In genomic region chr14:31946032-31946431, GRCm38 (mm10) we compare ENCODE assay signal across 13 mouse cellular contexts.
DNase-seq lines count a peak whose midpoint lies in the region; ATAC-seq and TF ChIP-seq lines count a peak whose summit lies in the region.
"Had no signal": no experiment of that assay in that cellular context is flagged by ENCODE, and none has a peak within 500 bp of the region (broad histone marks: within the 10 kb centered on the region; RNA-seq: fewer than 3 reads in every experiment).

No protein-coding gene starts in this region.

- no peak for TF ChIP-seq CTCF in kidney, adult 2 months (conservative IDR thresholded peaks at IDR 0.05; ENCODE audit: insufficient read depth, insufficient read length, low read depth, low read length)

- H3K9ac ChIP-seq in embryonic facial prominence, embryonic 15.5 days: no peak overlapping the region
- H3K9ac ChIP-seq: hindbrain, embryonic 14.5 days; liver, postnatal 0 days had no signal

- no peaks in the 10 kb centered on the region for H3K36me3 ChIP-seq in kidney, adult 2 months (ENCODE audit: control insufficient read depth, insufficient read depth, low read length)
- H3K36me3 ChIP-seq in embryonic facial prominence, embryonic 15.5 days: no peaks in the 10 kb centered on the region

- peak; percentile 27 for DNase-seq in kidney, adult 2 months
- DNase-seq in kidney, postnatal 36 days: no peak
- DNase-seq in MN1 (ENCODE audit: low spot score): peak; percentile 58
- DNase-seq in heart, postnatal 4 days: peak; percentile 45
- no peak for DNase-seq in layer of hippocampus, postnatal 14 days (ENCODE audit: low spot score in 2 of 2)
- no peak for DNase-seq in natural killer cell, adult 2 months (ENCODE audit: low spot score in 2 of 2)
- DNase-seq: cerebellum, adult 8-10 months; kidney, postnatal 14 days; liver, postnatal 0 days; spleen, adult 18-20 months had no signal

- H3K4me2 ChIP-seq in embryonic facial prominence, embryonic 15.5 days (replicated peaks): no peak overlapping the region
- H3K4me2 ChIP-seq: hindbrain, embryonic 14.5 days had no signal

- TF ChIP-seq POLR2A in kidney, adult 2 months (IDR thresholded peaks at IDR 0.05; ENCODE audit: low read depth, low read length): no peak

- WGBS in kidney, adult 2 months: 63% methylated on average over 1 of the region's 1 CpGs
- 50% methylated on average over 1 of the region's 1 CpGs for WGBS in embryonic facial prominence, embryonic 15.5 days

- no peaks in the 10 kb centered on the region for H3K4me1 ChIP-seq in kidney, adult 2 months (ENCODE audit: control insufficient read depth, insufficient read depth, low read length)
- H3K4me1 ChIP-seq in embryonic facial prominence, embryonic 15.5 days: no peaks in the 10 kb centered on the region

- ATAC-seq in embryonic facial prominence, embryonic 15.5 days (ENCODE audit: insufficient number of reproducible peaks, low FRiP score, low TSS enrichment, low read depth): peak; percentile 48; the same call in 1 of the 2 replicates
- ATAC-seq: liver, postnatal 0 days had no signal

- no peaks in the 10 kb centered on the region for H3K27me3 ChIP-seq in kidney, adult 2 months (replicated peaks; ENCODE audit: control insufficient read depth, insufficient read depth, low read length)
- H3K27me3 ChIP-seq in embryonic facial prominence, embryonic 15.5 days: no peaks in the 10 kb centered on the region
- H3K27me3 ChIP-seq: CH12.LX had no signal

- H3K4me3 ChIP-seq in kidney, adult 2 months (ENCODE audit: insufficient read depth, low read depth, low read length): no peak overlapping the region
- no peak overlapping the region for H3K4me3 ChIP-seq in embryonic facial prominence, embryonic 15.5 days (replicated peaks)

- no peaks in the 10 kb centered on the region for H3K9me3 ChIP-seq in embryonic facial prominence, embryonic 15.5 days (replicated peaks)

- no peak overlapping the region for H3K27ac ChIP-seq in kidney, adult 2 months (ENCODE audit: insufficient read depth, low read depth, low read length)
- no peak overlapping the region for H3K27ac ChIP-seq in embryonic facial prominence, embryonic 15.5 days (replicated peaks)
- H3K27ac ChIP-seq: hindbrain, embryonic 14.5 days had no signal

Comparison
In these comparisons a context has a peak if more than half of its experiments do, and no peak if none do; other contexts are left out.
1. DNase-seq: peak in kidney, adult 2 months (single experiment), MN1 (single experiment) and heart, postnatal 4 days (single experiment); none in kidney, postnatal 36 days (0 of 2), layer of hippocampus, postnatal 14 days (0 of 2) and natural killer cell, adult 2 months (0 of 2).